Mouse (Mus musculus) forebrain, embryonic 11.5 days (tissue): ENCODE measurements around the gene Rtkn2. TPM values are rescaled to one million over a fixed set of nuclear protein-coding genes. Genes with fewer than 3 reads are reported as not detected.
A peak's percentile ranks its signal among the peaks of the same experiment; 100 is the strongest.

Experiments used
- ATAC-seq: fragments of 200-750 bp; cut with Nextera tagmentation; replicated peaks from 2 replicates; pipeline ENCODE4 v1.8.0; 2017; ENCODE audit warnings: moderate TSS enrichment; ENCODE audit not compliant: low FRiP score
- DNase-seq: peaks from one replicate; pipeline ENCODE4 v3.0.0-alpha.2; 2017; ENCODE audit warnings: low spot score
- H3K27ac ChIP-seq: fragments of 300-500 bp; sonication (generic); 2 replicates; pipeline ENCODE4 v1.5.1; 2014; ENCODE audit warnings: low read depth, low read length
- H3K27me3 ChIP-seq: fragments of 300-500 bp; sonication (generic); 2 replicates; pipeline ENCODE4 v1.6.1; 2014; ENCODE audit warnings: mild to moderate bottlenecking, low read length, mixed read lengths; ENCODE audit not compliant: control insufficient read depth, insufficient read depth
- H3K36me3 ChIP-seq: fragments of 300-500 bp; sonication (generic); 2 replicates; pipeline ENCODE4 v1.6.1; 2014; ENCODE audit warnings: mild to moderate bottlenecking, low read length, moderate library complexity, mixed read lengths; ENCODE audit not compliant: control insufficient read depth, insufficient read depth
- H3K4me1 ChIP-seq: fragments of 300-500 bp; sonication (generic); replicated peaks from 2 replicates; pipeline ENCODE4 v1.6.1; 2014; ENCODE audit warnings: low read length, mixed read lengths; ENCODE audit not compliant: control insufficient read depth, insufficient read depth
- H3K4me2 ChIP-seq: fragments of 300-500 bp; sonication (generic); 2 replicates; pipeline ENCODE4 v1.6.1; 2014; ENCODE audit warnings: low read depth, mild to moderate bottlenecking, low read length, moderate library complexity, mixed read lengths; ENCODE audit not compliant: severe bottlenecking
- H3K4me3 ChIP-seq: fragments of 300-500 bp; sonication (generic); 2 replicates; pipeline ENCODE4 v1.5.1; 2014; ENCODE audit warnings: low read depth, low read length
- H3K9ac ChIP-seq: fragments of 300-500 bp; sonication (generic); 2 replicates; pipeline ENCODE4 v1.6.1; 2014; ENCODE audit warnings: low read length
- H3K9me3 ChIP-seq: fragments of 300-500 bp; sonication (generic); 2 replicates; pipeline ENCODE4 v1.6.1; 2016; ENCODE audit warnings: low read length, mixed read lengths; ENCODE audit not compliant: control insufficient read depth
- WGBS: fragments of 180-500 bp; shearing (Covaris S2); extraction: QIAGEN DNeasy Blood & Tissue Kit; methylation state at CpG from one replicate; pipeline ENCODE4 v1.1.7; 2014; 5-methylcytosine and 5-hydroxymethylcytosine counted together
- polyA plus RNA-seq: library from polyadenylated mRNA; unstranded; fragments of >200 nt; fragmentation: Nextera tagmentation; extraction: Ambion mirVana; gene quantifications from 2 replicates; pipeline ENCODE4 v1.2.1, GENCODE M21; 2014

Rtkn2 gene
- polyA plus RNA-seq, result 28.5 and 30.4 TPM in 2 replicates

- under 1% methylated on average over 57 of the region's 57 CpGs for WGBS
- no peaks in the 10 kb centered on the region; the same call in 1 of the 2 replicates for H3K36me3 ChIP-seq
- peak within 1 kb of the TSS; percentile 76 for H3K4me3 ChIP-seq
- no peaks in the 10 kb centered on the region for H3K9me3 ChIP-seq
- ATAC-seq, result peak; percentile 99
- peak within 1 kb of the TSS; percentile 89 for H3K9ac ChIP-seq
- no peaks in the 10 kb centered on the region for H3K4me1 ChIP-seq
- H3K27me3 ChIP-seq, result no peaks in the 10 kb centered on the region
- peak within 1 kb of the TSS; percentile 78 for H3K4me2 ChIP-seq
- DNase-seq, result peak; percentile 99
- peak within 1 kb of the TSS; percentile 76 for H3K27ac ChIP-seq
These were observed at the start of gene Rtkn2 for GRCm38 (mm10) chr10:67979401-67980157. Rtkn2 (plus strand) TSS chr10:67979570.

GRCm38 (mm10) chr10:67931328-67931727 lies 48.0 kb upstream of the Rtkn2 start:
- Histone ChIP-seq H3K27me3 (no peaks in the 10 kb centered on the region), H3K9ac (no peak overlapping the region), H3K4me3 (no peak overlapping the region), H3K4me2 (no peak overlapping the region), H3K36me3 (no peaks in the 10 kb centered on the region), H3K4me1 (no peaks in the 10 kb centered on the region), H3K9me3 (no peaks in the 10 kb centered on the region), H3K27ac (no peak overlapping the region)
- WGBS, result 77% methylated on average over 4 of the region's 4 CpGs
- DNase-seq, result no peak
- ATAC-seq, result no peak

GRCm38 (mm10) chr10:67932780-67933179 lies 46.6 kb upstream of the Rtkn2 start:
- Histone ChIP-seq H3K4me2 (no peak overlapping the region), H3K4me3 (no peak overlapping the region), H3K4me1 (no peaks in the 10 kb centered on the region), H3K36me3 (no peaks in the 10 kb centered on the region), H3K27ac (no peak overlapping the region), H3K9me3 (no peaks in the 10 kb centered on the region), H3K27me3 (no peaks in the 10 kb centered on the region), H3K9ac (no peak overlapping the region)
- DNase-seq (no peak), ATAC-seq (no peak)
- 92% methylated on average over 11 of the region's 11 CpGs for WGBS

DNA sequence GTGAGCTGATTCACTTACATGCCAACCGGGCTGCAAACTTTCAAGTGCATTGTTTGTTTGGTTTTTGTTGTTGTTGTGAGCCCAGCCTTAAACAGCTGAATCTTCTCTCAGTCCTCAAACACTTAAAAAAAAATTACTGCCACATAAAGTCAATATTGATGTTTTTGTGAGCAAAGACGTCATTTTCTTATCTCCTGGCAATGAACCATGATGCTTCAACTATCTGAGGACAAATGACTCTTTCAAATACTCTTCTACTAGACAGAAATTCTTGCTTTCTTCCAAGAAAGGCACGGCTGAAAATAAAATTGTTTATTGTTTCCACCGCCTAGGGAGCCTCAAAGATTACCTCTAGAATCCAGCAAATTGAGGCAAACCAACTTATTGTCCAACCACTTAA lies 42.4 kb upstream of the Rtkn2 start:
- DNase-seq, result no peak
- Histone ChIP-seq H3K27me3 (no peaks in the 10 kb centered on the region), H3K36me3 (no peaks in the 10 kb centered on the region), H3K9ac (no peak overlapping the region), H3K4me3 (no peak overlapping the region), H3K27ac (no peak overlapping the region), H3K4me1 (no peaks in the 10 kb centered on the region), H3K4me2 (no peak overlapping the region), H3K9me3 (no peaks in the 10 kb centered on the region)
- WGBS, result 82% methylated on average over 4 of the region's 4 CpGs
- no peak for ATAC-seq

DNA sequence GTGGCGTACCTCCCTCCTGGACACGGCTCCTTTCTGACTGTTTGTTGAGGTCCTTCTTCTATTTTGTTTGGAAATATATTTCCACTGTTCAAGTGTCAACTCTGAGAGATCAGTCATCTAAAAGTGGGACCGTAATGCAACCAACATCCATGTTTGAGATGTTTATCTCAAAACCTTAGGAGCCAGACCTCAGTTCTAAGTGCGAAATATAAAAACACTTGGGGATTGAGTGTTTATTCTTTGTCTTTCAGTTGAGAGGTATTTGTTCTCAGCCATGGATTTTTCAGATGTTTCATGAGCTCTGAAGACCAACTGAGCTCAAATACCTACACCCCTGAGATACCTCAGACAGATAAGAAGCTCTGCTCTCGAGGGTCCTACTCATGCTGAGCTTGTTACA lies 41.6 kb upstream of the Rtkn2 start:
- 91% methylated on average over 5 of the region's 5 CpGs for WGBS
- H3K4me2 ChIP-seq, result no peak overlapping the region
- ATAC-seq, result no peak

DNA sequence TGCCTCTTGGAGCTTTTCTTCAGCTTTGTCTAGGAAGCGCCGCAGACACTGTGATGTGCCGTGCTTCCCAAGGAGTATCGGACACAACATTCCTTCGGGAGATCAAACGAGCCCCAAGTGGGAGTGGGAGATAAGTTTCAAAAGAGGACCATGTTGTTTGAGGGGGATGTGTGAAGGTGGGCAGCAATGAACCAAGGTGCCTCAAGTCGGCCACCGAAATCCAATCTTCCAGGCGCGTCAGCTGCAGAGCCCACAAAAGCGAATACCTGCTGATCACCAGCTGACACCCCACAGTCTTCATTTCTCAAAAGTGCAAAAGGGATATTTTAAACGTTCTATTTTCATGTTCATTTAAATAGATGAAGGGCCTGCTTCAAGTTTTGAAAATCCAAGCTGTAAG lies 39.8 kb upstream of the Rtkn2 start:
- ATAC-seq, result no peak
- Histone ChIP-seq H3K4me1 (no peaks in the 10 kb centered on the region), H3K27me3 (no peaks in the 10 kb centered on the region), H3K27ac (no peak overlapping the region), H3K9ac (no peak overlapping the region), H3K4me2 (no peak overlapping the region), H3K4me3 (no peak overlapping the region), H3K9me3 (no peaks in the 10 kb centered on the region), H3K36me3 (no peaks in the 10 kb centered on the region)
- DNase-seq, result no peak
- 75% methylated on average over 12 of the region's 12 CpGs for WGBS

More for the DNA sequence above, 41.6 kb upstream of the Rtkn2 start:
- H3K9me3 ChIP-seq, result no peaks in the 10 kb centered on the region
- H3K27me3 ChIP-seq, result no peaks in the 10 kb centered on the region
- no peaks in the 10 kb centered on the region for H3K4me1 ChIP-seq
- no peak overlapping the region for H3K4me3 ChIP-seq
- DNase-seq, result no peak
- H3K9ac ChIP-seq, result no peak overlapping the region
- no peak overlapping the region for H3K27ac ChIP-seq
- no peaks in the 10 kb centered on the region for H3K36me3 ChIP-seq

- H3K4me1 ChIP-seq, result no peaks in the 10 kb centered on the region
- no peak for DNase-seq
- no peak overlapping the region for H3K4me2 ChIP-seq
- H3K27me3 ChIP-seq, result no peaks in the 10 kb centered on the region
- H3K9ac ChIP-seq, result no peak overlapping the region
- no peak overlapping the region for H3K4me3 ChIP-seq
- no peak overlapping the region for H3K27ac ChIP-seq
- no peak for ATAC-seq
- H3K36me3 ChIP-seq, result no peaks in the 10 kb centered on the region
- no peaks in the 10 kb centered on the region for H3K9me3 ChIP-seq
- 87% methylated on average over 4 of the region's 4 CpGs for WGBS
These were observed 35.9 kb upstream of the Rtkn2 start for GRCm38 (mm10) chr10:67943513-67943912.

DNA sequence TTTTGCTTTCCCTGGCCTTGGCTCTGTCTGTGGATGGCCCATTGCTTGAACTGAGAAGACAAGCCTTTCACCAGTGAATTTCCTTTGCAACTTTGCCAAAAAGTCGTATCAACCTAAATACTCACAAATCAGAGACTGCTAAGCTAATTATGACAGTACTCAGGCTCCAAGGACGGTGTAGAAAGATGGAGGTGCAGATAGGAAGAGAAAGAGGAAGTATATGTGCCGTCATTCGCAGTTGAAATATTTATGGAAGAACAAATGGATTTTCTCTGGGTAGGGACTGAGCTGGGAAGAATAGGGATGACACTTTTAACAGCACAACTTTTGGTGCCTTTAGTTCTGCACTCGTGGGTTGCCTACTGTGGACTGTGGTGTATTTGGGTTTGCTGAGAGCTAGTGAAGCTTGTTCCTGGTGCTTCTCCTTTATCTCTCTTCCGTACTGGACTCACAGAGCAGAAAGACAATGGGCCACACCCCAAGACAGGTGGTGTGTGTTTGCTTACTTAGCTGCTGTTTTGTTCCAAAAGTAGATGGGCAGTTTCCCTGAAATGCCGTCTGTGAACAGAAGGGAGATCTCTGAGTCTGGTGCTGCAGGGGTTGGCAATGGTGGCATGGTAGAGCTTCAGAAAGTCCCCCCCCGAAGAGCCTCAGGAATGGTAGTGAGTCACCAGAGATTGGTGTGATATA lies 29.2 kb upstream of the Rtkn2 start:
- ATAC-seq, result no peak
- Histone ChIP-seq H3K36me3 (no peaks in the 10 kb centered on the region), H3K4me3 (no peak overlapping the region), H3K27me3 (no peaks in the 10 kb centered on the region), H3K9ac (no peak overlapping the region), H3K27ac (no peak overlapping the region), H3K9me3 (no peaks in the 10 kb centered on the region), H3K4me1 (no peaks in the 10 kb centered on the region), H3K4me2 (no peak overlapping the region)
- 84% methylated on average over 8 of the region's 8 CpGs for WGBS
- DNase-seq, result no peak
